Mouse (Mus musculus) cerebellum, adult 2 months (tissue): ENCODE results near the gene Cep152. TPM values are rescaled to one million over a fixed set of nuclear protein-coding genes. Genes with fewer than 3 reads are reported as not detected.

ENCODE experiments used
- DNase-seq, 2 experiments: peaks; one replicate each; pipeline ENCODE4 v3.0.0; 2021
- H3K27ac ChIP-seq: fragments of 200-500 bp; 2 replicates; pipeline ENCODE4 v1.5.1; 2012; ENCODE audit warnings: low read length, control low read depth, inconsistent platforms; ENCODE audit not compliant: insufficient read depth
- H3K27me3 ChIP-seq: fragments of 200-500 bp; 2 replicates; pipeline ENCODE4 v1.6.1; 2012; ENCODE audit warnings: inconsistent platforms, mild to moderate bottlenecking, low read length, moderate library complexity; ENCODE audit not compliant: control insufficient read depth, insufficient read depth
- H3K4me1 ChIP-seq: fragments of 200-500 bp; 2 replicates; pipeline ENCODE4 v1.6.1; 2011; ENCODE audit warnings: low read length; ENCODE audit not compliant: control insufficient read depth, insufficient read depth
- H3K4me3 ChIP-seq: fragments of 200-500 bp; replicated peaks from 2 replicates; pipeline ENCODE3; 2011; ENCODE audit warnings: mild to moderate bottlenecking, low read depth, low read length, control low read depth; ENCODE audit not compliant: insufficient read depth
- CTCF ChIP-seq: fragments of 200-500 bp; IDR thresholded peaks from 2 replicates; pipeline ENCODE4 v1.5.1; 2011; ENCODE audit warnings: low read depth, mild to moderate bottlenecking, control low read depth, low read length, moderate library complexity, borderline replicate concordance; ENCODE audit not compliant: insufficient read depth
- POLR2A ChIP-seq: fragments of 200-500 bp; IDR thresholded peaks from 2 replicates; pipeline ENCODE4 v1.6.1; 2011; ENCODE audit warnings: low read length, control low read depth, borderline replicate concordance; ENCODE audit not compliant: insufficient read depth
- WGBS: fragments of 180-500 bp; shearing (Covaris S2); methylation state at CpG from one replicate; pipeline ENCODE4 v1.1.7; 2018; 5-methylcytosine and 5-hydroxymethylcytosine counted together
- polyA plus RNA-seq: library from polyadenylated mRNA; depleted of rRNA; stranded (reverse); fragments of >200 nt; gene quantifications from 2 replicates; pipeline ENCODE4 v1.2.3, GENCODE M21; 2012; rRNA removed

Cep152 gene
- polyA plus RNA-seq, 1 experiment: 3.2 TPM

GRCm38 (mm10) chr2:125515291-125516057, 109.4 kb downstream of the Cep152 start:
- no peak for DNase-seq
- H3K27me3 ChIP-seq: no peaks in the 10 kb centered on the region; the same call in 1 of the 2 replicates
- no peak overlapping the region for H3K4me3 ChIP-seq
- no peak for TF ChIP-seq CTCF
- no peak for TF ChIP-seq POLR2A
- no peak overlapping the region for H3K27ac ChIP-seq
- 74% methylated on average over 12 of the region's 12 CpGs for WGBS
- no peaks in the 10 kb centered on the region for H3K4me1 ChIP-seq

DNA sequence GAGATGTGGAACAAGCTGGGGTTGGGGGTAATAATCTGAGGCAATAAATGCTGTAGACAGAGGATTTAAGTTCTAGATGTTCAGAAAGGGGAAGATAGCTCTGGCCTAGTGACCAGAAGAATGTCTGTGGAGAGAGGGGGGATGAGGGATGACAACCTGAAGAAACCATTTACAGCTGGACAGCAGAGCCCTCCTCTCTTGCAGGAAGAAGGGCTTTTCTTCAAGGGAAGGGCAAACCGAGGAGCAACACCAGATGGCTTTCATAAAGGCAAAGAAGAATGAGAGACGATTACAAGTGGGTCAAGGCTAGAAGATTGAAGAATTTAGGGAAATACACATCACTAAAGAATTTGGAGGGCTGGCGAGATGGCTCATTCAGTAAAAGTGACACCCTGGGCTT, 110.5 kb downstream of the Cep152 start:
- no peak for TF ChIP-seq POLR2A
- DNase-seq: no peak
- 69% methylated on average over 3 of the region's 3 CpGs for WGBS
- H3K27ac ChIP-seq: no peak overlapping the region
- no peak overlapping the region for H3K4me3 ChIP-seq
- no peaks in the 10 kb centered on the region for H3K4me1 ChIP-seq
- H3K27me3 ChIP-seq: no peaks in the 10 kb centered on the region; the same call in 1 of the 2 replicates

Other genes with a start within 250 kb of the Cep152 start
- gene Gm9913, start 120.0 kb downstream of the Cep152 start, polyA plus RNA-seq: 0.03 and 0.05 TPM in 2 replicates
- gene Fbn1, start 117.1 kb downstream of the Cep152 start, polyA plus RNA-seq: 1.1 and 1.2 TPM in 2 replicates
- 148 and 159 TPM in 2 replicates for gene Eid1, start 48.0 kb upstream of the Cep152 start, polyA plus RNA-seq
- gene Shc4, start 99.0 kb upstream of the Cep152 start, polyA plus RNA-seq: 6.7 and 7.0 TPM in 2 replicates
- gene Secisbp2l, start 157.8 kb upstream of the Cep152 start, polyA plus RNA-seq: 36.8 and 37.7 TPM in 2 replicates
- 19.2 and 19.7 TPM in 2 replicates for gene Galk2, start 234.0 kb upstream of the Cep152 start, polyA plus RNA-seq
- 67.0 and 76.3 TPM in 2 replicates for gene Cops2, start 234.0 kb upstream of the Cep152 start, polyA plus RNA-seq